Mouse (Mus musculus) embryonic facial prominence, embryonic 14.5 days (tissue): ENCODE data around the gene Ccdc180. TPM values are rescaled to one million over a fixed set of nuclear protein-coding genes. Genes with fewer than 3 reads are reported as not detected.

ENCODE experiments used
- ATAC-seq: fragments of 200-750 bp; cut with Nextera tagmentation; 2 replicates; pipeline ENCODE4 v1.8.0; 2017; ENCODE audit warnings: low read depth, moderate number of reproducible peaks, moderate TSS enrichment
- DNase-seq: peaks from one replicate; pipeline ENCODE4 v3.0.0-alpha.2; 2015; ENCODE audit warnings: low spot score
- H3K27ac ChIP-seq: fragments of 300-500 bp; sonication (generic); replicated peaks from 2 replicates; pipeline ENCODE4 v1.5.1; 2014; ENCODE audit warnings: low read depth, mild to moderate bottlenecking, low read length, moderate library complexity
- H3K27me3 ChIP-seq: fragments of 300-500 bp; sonication (generic); replicated peaks from 2 replicates; pipeline ENCODE4 v1.6.1; 2014; ENCODE audit warnings: low read length; ENCODE audit not compliant: control insufficient read depth, insufficient read depth
- H3K36me3 ChIP-seq: fragments of 300-500 bp; sonication (generic); 2 replicates; pipeline ENCODE4 v1.6.1; 2014; ENCODE audit warnings: low read length, mixed read lengths; ENCODE audit not compliant: control insufficient read depth, insufficient read depth
- H3K4me1 ChIP-seq: fragments of 300-500 bp; sonication (generic); 2 replicates; pipeline ENCODE4 v1.6.1; 2014; ENCODE audit warnings: antibody characterized with exemption, low read length; ENCODE audit not compliant: control insufficient read depth, insufficient read depth
- H3K4me2 ChIP-seq: fragments of 300-500 bp; sonication (generic); 2 replicates; pipeline ENCODE4 v1.6.1; 2014; ENCODE audit warnings: low read depth, mild to moderate bottlenecking, low read length, moderate library complexity, mixed read lengths
- H3K4me3 ChIP-seq: fragments of 300-500 bp; sonication (generic); 2 replicates; pipeline ENCODE4 v1.5.1; 2014; ENCODE audit warnings: low read depth, mild to moderate bottlenecking, low read length
- H3K9ac ChIP-seq: fragments of 300-500 bp; sonication (generic); 2 replicates; pipeline ENCODE4 v1.6.1; 2014; ENCODE audit warnings: low read depth, mild to moderate bottlenecking, low read length, moderate library complexity, mixed read lengths
- H3K9me3 ChIP-seq: fragments of 300-500 bp; sonication (generic); 2 replicates; pipeline ENCODE4 v1.6.1; 2016; ENCODE audit warnings: low read length; ENCODE audit not compliant: control insufficient read depth
- WGBS: fragments of 180-500 bp; shearing (Covaris S2); extraction: QIAGEN DNeasy Blood & Tissue Kit; methylation state at CpG from one replicate; pipeline ENCODE4 v1.1.7; 2014; 5-methylcytosine and 5-hydroxymethylcytosine counted together
- polyA plus RNA-seq: library from polyadenylated mRNA; unstranded; fragments of >200 nt; fragmentation: Nextera tagmentation; extraction: Ambion mirVana; gene quantifications from 2 replicates; pipeline ENCODE4 v1.2.1, GENCODE M21; 2014

Gene Ccdc180
- polyA plus RNA-seq, 1 experiment from 2014 or later: 0.79 TPM

DNA sequence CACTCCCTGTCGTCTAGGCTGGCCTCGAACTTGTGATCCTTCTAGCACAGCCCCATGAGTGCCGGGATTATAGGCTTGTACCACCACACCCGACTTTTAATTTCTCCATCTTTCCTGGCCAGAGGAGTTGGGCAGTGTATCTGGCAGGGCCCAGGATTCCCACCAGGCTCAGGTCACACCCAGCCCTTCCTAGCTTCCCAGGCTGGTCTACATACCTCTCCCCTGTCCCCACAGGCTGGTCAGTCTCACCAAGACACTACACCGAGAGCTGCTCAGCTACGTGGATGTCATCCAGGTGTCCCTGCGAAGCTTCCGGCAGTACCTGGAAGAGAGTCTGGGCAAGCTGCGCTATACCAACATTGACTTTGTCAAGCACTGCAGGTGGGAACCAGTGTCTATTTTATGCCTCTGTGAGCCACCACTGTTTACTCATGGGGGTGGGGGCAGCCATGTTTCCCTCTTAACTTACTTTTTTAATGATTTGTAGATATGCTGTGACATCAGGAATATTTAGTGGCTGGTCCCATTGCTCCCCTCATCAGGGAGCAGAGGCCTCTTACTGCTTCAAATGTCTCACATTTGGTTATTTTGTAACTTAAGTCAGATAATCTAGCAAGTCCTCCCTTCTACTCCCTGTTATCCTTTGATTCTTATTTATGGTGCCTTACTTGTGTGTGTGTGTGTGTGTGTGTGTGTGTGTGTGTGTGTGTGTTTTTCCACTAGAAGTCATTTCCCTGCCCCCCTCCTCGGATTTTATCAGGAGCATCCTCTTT is 31.7 kb downstream of the Ccdc180 start:
- no peak overlapping the region for H3K27ac ChIP-seq
- no peaks in the 10 kb centered on the region for H3K27me3 ChIP-seq
- no peak overlapping the region for H3K4me2 ChIP-seq
- H3K9me3 ChIP-seq: no peaks in the 10 kb centered on the region
- H3K36me3 ChIP-seq: no peaks in the 10 kb centered on the region
- ATAC-seq: no peak
- DNase-seq: no peak
- H3K9ac ChIP-seq: no peak overlapping the region; the same call in 1 of the 2 replicates
- H3K4me3 ChIP-seq: no peak overlapping the region
- H3K4me1 ChIP-seq: no peaks in the 10 kb centered on the region
- 81% methylated on average over 10 of the region's 10 CpGs for WGBS

DNA sequence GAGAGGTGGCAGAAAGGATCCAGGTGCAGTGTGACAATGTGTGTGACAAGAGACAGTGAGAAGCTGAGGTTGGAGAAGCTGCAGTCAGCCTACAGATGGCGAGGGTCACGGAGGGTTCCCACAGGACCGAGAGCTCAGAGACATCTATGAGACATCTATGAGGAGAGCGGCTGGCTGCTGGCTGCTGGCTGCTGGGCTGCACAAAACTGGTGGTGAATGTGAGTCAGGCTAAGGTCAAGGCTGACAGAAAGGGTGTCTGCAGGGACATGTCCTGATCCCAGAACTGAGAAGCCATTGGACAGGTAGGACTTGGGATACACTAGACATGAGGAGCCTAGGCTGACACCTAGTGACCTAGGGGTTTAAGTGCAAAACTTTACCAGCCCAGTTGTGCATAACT is 33.9 kb downstream of the Ccdc180 start:
- DNase-seq (no peak), ATAC-seq (no peak)
- Histone ChIP-seq H3K27ac (no peak overlapping the region), H3K9me3 (no peaks in the 10 kb centered on the region), H3K9ac (no peak overlapping the region), H3K4me2 (no peak overlapping the region), H3K27me3 (no peaks in the 10 kb centered on the region), H3K4me1 (no peaks in the 10 kb centered on the region), H3K4me3 (no peak overlapping the region), H3K36me3 (no peaks in the 10 kb centered on the region)
- WGBS: 87% methylated on average over 4 of the region's 4 CpGs

DNA sequence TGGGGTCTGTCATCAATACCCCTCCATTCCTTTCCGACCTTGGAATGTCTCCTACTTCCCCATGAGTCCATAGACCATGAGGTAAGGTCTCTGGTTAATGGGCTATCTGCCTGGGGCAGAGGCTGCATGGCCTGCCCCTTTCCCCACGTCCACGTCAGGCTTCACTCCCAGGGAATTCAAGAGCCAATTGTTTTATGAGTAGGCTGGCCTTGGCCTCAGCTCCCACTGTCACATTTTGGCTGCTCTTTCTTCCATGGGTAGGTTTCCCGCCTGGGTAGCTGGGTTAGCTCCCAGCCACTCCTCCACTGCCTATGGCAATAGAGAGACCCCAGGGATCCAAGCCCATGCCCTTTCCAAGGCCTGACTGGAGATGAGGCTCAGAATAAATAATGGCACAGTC is 38.5 kb downstream of the Ccdc180 start:
- H3K9me3 ChIP-seq: no peaks in the 10 kb centered on the region
- H3K4me3 ChIP-seq: no peak overlapping the region
- H3K4me2 ChIP-seq: no peak overlapping the region
- no peaks in the 10 kb centered on the region for H3K36me3 ChIP-seq
- no peaks in the 10 kb centered on the region for H3K27me3 ChIP-seq
- no peak overlapping the region for H3K9ac ChIP-seq
- H3K4me1 ChIP-seq: no peaks in the 10 kb centered on the region
- H3K27ac ChIP-seq: no peak overlapping the region
- DNase-seq: no peak
- WGBS: 68% methylated on average over 4 of the region's 4 CpGs
- no peak for ATAC-seq

DNA sequence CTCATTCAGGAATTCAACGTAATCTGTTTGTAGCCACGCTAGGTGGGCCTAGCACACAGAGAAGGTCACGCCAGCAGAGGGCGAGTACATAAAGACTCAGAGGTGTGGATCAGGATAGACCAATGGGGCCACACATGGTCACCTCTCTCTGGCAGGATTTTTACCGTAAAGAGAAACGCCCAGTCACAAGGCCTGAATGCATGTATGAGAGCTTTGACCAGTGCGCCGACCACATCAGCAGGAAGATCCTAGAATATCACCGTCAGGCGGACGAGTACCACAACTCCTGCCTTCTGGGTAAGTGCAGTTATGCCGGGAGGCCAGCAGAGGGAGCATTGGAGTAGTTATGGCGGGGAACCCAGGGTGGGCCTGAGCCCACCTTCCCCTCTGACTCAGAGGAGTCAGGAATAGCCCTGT is 51.5 kb downstream of the Ccdc180 start:
- no peak overlapping the region for H3K4me2 ChIP-seq
- DNase-seq (peak; percentile 49), ATAC-seq (peak; percentile 57; the same call in 1 of the 2 replicates)
- H3K4me1 ChIP-seq: no peaks in the 10 kb centered on the region
- H3K9ac ChIP-seq: no peak overlapping the region
- H3K4me3 ChIP-seq: no peak overlapping the region
- WGBS: 31% methylated on average over 13 of the region's 13 CpGs
- H3K36me3 ChIP-seq: no peaks in the 10 kb centered on the region
- H3K27me3 ChIP-seq: no peaks in the 10 kb centered on the region
- no peaks in the 10 kb centered on the region for H3K9me3 ChIP-seq
- no peak overlapping the region for H3K27ac ChIP-seq

DNA sequence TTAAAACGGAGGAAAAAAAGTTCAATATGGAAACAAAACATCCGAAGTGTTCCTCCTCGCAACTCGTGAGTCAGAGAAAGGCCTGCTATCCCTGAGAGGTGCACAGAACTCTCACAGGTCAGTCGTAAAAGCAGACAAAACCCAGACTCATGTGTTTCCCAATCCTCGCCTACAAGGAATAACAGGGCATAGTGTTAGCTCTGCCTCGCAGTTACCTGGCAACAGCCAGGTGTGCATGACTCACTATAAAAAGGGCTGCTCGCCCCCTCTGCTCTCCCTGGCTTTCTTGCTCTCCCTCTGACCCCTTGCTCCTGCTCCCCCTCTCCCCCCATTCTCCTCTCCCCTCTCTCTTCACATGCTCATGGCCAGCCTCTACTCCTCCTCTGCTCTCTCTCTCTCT is 57.6 kb downstream of the Ccdc180 start:
- no peak overlapping the region for H3K4me3 ChIP-seq
- H3K9ac ChIP-seq: no peak overlapping the region
- H3K4me2 ChIP-seq: no peak overlapping the region
- no peaks in the 10 kb centered on the region for H3K9me3 ChIP-seq
- H3K27me3 ChIP-seq: no peaks in the 10 kb centered on the region
- ATAC-seq: no peak
- no peaks in the 10 kb centered on the region for H3K36me3 ChIP-seq
- WGBS: 73% methylated on average over 8 of the region's 8 CpGs
- H3K4me1 ChIP-seq: no peaks in the 10 kb centered on the region
- H3K27ac ChIP-seq: no peak overlapping the region
- DNase-seq: no peak

DNA sequence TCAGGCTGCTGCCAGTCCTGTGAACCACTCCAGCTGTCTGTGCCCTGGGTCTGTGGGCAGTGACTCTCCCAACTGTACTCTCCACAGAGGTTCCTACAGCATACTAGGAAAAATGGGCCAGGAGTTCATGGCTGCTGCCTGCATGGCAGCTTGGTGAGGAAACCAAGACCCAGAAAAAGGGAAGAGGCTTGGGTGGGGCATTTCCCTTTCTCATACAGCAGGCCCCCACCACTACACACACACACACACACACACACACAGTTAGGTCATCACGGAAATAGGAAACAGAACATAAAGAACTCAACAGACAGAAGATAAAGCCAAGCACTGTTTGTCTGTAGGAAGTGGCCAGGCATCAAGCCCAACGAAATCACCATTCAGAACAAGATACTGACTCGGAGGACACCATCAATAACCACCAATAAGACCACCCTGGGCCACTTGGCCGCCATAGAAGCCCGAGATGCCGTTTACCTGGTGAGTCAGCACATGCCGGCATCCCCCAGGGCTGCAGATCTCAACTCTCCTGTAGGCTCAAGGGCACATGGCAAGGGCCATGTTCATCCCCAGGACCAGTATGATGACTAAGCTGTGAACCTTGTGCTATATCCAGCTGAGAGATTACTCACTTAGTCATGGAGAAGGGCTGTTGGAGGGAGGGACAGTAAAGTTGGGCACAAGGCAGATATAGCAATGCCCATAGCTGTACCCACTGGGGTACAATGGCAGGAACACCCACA is 59.2 kb downstream of the Ccdc180 start:
- WGBS: 76% methylated on average over 7 of the region's 7 CpGs
- DNase-seq: no peak
- H3K9ac ChIP-seq: no peak overlapping the region
- H3K4me3 ChIP-seq: no peak overlapping the region
- H3K9me3 ChIP-seq: no peaks in the 10 kb centered on the region
- H3K4me1 ChIP-seq: no peaks in the 10 kb centered on the region
- H3K36me3 ChIP-seq: no peaks in the 10 kb centered on the region
- H3K27ac ChIP-seq: no peak overlapping the region
- no peak for ATAC-seq
- H3K27me3 ChIP-seq: no peaks in the 10 kb centered on the region
- no peak overlapping the region for H3K4me2 ChIP-seq

DNA sequence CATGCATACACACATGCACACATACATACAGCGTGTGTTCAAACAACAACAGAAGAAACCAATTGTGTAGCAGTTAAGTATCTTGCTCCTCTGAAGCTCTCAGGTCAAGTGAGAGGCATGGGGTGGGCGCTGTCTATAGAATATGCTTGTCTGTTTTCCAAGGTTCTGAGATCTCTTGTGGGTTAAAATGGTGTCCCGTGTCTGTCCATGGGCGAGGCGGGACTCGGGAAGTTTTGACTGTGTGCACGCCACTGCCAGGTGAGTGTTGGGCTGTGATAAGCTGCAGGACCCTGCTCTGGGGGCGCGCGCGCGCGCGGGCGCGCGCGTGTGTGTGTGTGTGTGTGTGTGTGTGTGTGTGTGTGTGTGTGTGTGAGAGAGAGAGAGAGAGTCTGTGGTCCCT is 61.7 kb downstream of the Ccdc180 start:
- DNase-seq (no peak), ATAC-seq (no peak)
- H3K4me3 ChIP-seq: no peak overlapping the region
- WGBS: 92% methylated on average over 12 of the region's 18 CpGs
- H3K36me3 ChIP-seq: no peaks in the 10 kb centered on the region
- no peak overlapping the region for H3K4me2 ChIP-seq
- H3K9ac ChIP-seq: no peak overlapping the region
- H3K9me3 ChIP-seq: no peaks in the 10 kb centered on the region
- no peaks in the 10 kb centered on the region for H3K4me1 ChIP-seq
- no peaks in the 10 kb centered on the region for H3K27me3 ChIP-seq
- H3K27ac ChIP-seq: no peak overlapping the region

DNA sequence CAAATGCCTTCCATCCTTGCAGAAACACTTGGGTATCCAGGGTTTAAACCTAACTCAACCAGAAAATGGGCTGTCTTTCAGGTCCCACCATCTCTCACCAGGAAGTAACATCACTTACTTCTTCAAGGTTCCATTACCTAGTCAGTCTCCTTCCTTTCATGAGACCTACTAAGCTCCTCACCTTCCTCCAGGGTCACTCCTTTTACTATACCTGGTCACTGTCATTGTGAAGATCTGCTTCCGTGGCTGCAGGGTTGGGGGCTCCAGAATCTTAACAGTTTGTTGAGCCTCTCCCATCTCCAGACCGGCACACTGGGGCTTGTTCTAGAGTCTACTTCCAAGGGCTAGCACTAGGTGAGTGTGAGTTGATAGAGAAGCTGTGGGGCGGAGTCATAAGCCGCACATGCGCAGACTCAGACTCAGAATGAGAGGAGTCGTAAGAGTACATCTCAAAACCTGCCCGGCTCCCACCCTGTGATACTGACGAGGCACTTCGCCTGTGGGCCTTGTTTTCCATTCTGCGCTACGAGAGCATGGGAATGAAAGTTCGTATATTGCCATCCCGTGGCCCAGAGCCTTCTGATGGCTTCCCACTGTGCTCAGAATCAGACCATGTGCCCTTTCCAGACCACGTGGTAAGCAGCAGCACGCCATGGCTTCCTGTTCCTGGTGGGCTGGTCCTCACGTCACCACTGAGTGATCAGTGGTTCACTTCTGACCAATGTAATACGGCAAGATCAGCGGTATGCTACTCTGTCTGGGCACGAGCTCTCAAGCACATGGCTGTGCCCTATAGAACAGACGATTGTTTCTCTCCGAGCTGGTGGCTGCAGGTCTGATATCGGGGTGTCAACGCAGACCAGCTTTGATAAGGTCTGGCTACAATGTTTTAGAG is 63.2 kb downstream of the Ccdc180 start:
- Histone ChIP-seq H3K4me2 (no peak overlapping the region), H3K4me3 (no peak overlapping the region), H3K36me3 (no peaks in the 10 kb centered on the region), H3K9me3 (no peaks in the 10 kb centered on the region), H3K4me1 (no peaks in the 10 kb centered on the region), H3K27me3 (no peaks in the 10 kb centered on the region), H3K27ac (no peak overlapping the region), H3K9ac (no peak overlapping the region)
- DNase-seq (no peak), ATAC-seq (no peak)
- 87% methylated on average over 23 of the region's 23 CpGs for WGBS
